Mouse (Mus musculus): ENCODE measurements around the gene Gm10330.
"Not testable (repeated sequence)": the region's sequence is repeated elsewhere in the genome, so short reads cannot be mapped to it uniquely, and the experiment has no call there.

The Gm10330 gene

DNA sequence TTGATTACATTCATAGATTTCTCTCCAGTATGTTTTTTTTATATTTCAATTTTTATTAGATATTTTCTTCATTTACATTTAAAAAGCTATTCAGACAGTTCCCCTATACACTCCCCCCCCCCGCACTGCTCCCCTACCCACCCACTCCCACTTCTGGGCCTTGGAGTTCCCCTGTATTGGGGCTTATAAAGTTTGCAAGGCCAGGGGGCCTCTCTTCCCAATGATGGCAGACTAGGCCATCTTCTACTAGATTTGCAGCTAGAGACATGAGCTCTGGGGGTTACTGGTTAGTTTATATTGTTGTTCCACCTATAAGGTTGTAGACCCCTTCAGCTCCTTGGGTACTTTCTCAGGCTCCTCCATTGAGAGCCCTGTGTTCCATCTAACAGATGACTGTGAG lies at the start of gene Gm10330:
Gene Gm10330 (minus strand): TSS at position 101 of the 400 bp plus-strand sequence.
- not testable (repeated sequence) for DNase-seq

DNA sequence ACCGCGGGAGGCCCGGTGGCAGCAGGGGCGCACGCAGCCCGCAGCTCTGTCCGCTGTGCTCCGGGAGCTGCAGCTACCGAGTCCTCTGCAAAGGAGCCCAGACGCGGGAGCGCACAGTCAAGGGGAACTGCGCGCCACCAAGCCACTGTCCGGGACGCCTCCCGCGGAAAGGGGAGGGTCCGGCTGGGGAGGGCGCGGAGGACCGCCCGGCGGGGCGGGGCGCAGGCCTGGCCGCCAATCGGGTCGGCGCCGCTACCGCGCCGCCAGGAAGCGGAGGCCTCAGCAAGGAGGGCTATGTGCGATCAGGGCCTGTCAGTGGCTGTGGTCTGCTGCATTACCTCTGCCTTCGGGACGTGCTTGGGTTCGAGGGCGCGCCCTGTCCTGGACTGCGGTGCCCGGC lies 20.7 kb upstream of the Gm10330 start:
- not testable (repeated sequence) for DNase-seq

DNA sequence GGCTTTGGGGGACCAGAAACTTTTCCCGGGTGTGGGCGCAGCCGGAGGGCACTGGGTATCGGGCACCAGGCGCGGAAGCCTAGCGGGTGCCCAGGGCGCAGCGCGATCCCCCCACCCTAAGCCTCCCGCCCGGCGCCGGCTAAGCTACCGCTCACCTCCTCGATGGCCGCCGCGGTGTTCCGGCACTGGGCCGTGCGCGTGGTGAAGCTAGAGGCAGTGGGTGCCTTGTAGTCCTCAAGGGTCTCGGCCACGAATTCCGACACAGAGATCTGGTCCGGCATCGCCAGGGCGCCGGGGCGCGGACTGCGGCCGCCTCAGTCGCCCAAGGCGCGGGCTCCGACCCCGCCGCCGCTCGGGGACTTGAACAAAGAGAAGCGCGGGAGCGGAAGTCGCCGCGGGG lies 20.3 kb upstream of the Gm10330 start:
- peak; percentile 5 to 25 for DNase-seq

Data from cerebellum, postnatal 25 days (tissue).